Mouse (Mus musculus) heart, embryonic 14.5 days (tissue): ENCODE results near the gene Gm17428. TPM values are rescaled to one million over a fixed set of nuclear protein-coding genes. Genes with fewer than 3 reads are reported as not detected.
"Not testable (repeated sequence)": the region's sequence is repeated elsewhere in the genome, so short reads cannot be mapped to it uniquely, and the experiment has no call there.

ENCODE experiments used
- ATAC-seq: fragments of 200-750 bp; cut with Nextera tagmentation; 2 replicates; pipeline ENCODE4 v1.8.0; 2017; ENCODE audit warnings: low read depth, moderate TSS enrichment; ENCODE audit not compliant: insufficient number of reproducible peaks, insufficient read depth, low FRiP score
- H3K27ac ChIP-seq, 2 experiments: fragments of 200-500 bp in 1 of 2; fragments of 300-500 bp in 1 of 2; sonication (generic) in 1 of 2; replicated peaks in 1 of 2; 2 replicates each; pipeline ENCODE4 v1.5.1; 2012 to 2014; ENCODE audit warnings: low read depth in 2 of 2, low read length in 2 of 2, control low read depth in 1 of 2, mild to moderate bottlenecking in 1 of 2, mixed read lengths in 1 of 2; ENCODE audit not compliant: control insufficient read depth in 1 of 2, insufficient read depth in 1 of 2
- H3K27me3 ChIP-seq: fragments of 300-500 bp; sonication (generic); 2 replicates; pipeline ENCODE4 v1.6.1; 2014; ENCODE audit warnings: mild to moderate bottlenecking, low read length, control low read depth; ENCODE audit not compliant: control insufficient read depth, insufficient read depth
- H3K36me3 ChIP-seq: fragments of 300-500 bp; sonication (generic); 2 replicates; pipeline ENCODE4 v1.6.1; 2014; ENCODE audit warnings: mild to moderate bottlenecking, control low read depth, low read length, mixed read lengths; ENCODE audit not compliant: control insufficient read depth, insufficient read depth
- H3K4me1 ChIP-seq, 2 experiments: fragments of 200-500 bp in 1 of 2; fragments of 300-500 bp in 1 of 2; sonication (generic) in 1 of 2; 2 replicates each; pipeline ENCODE4 v1.6.1; 2012 to 2014; ENCODE audit warnings: low read length in 2 of 2, control low read depth in 1 of 2, mixed read lengths in 1 of 2; ENCODE audit not compliant: control insufficient read depth in 2 of 2, insufficient read depth in 2 of 2
- H3K4me2 ChIP-seq: fragments of 300-500 bp; sonication (generic); 2 replicates; pipeline ENCODE4 v1.6.1; 2014; ENCODE audit warnings: mild to moderate bottlenecking, low read length
- H3K4me3 ChIP-seq, 2 experiments: fragments of 200-500 bp in 1 of 2; fragments of 300-500 bp in 1 of 2; sonication (generic) in 1 of 2; 2 replicates each; pipeline ENCODE4 v1.5.1; 2012 to 2014; ENCODE audit warnings: low read length in 2 of 2, mild to moderate bottlenecking in 2 of 2, control low read depth in 1 of 2, low read depth in 1 of 2, moderate library complexity in 1 of 2; ENCODE audit not compliant: control insufficient read depth in 1 of 2, insufficient read depth in 1 of 2
- H3K9ac ChIP-seq: fragments of 300-500 bp; sonication (generic); 2 replicates; pipeline ENCODE4 v1.6.1; 2014; ENCODE audit warnings: mild to moderate bottlenecking, low read length
- H3K9me3 ChIP-seq: fragments of 300-500 bp; sonication (generic); 2 replicates; pipeline ENCODE4 v1.6.1; 2016; ENCODE audit warnings: low read length, control low read depth; ENCODE audit not compliant: control insufficient read depth
- WGBS: fragments of 180-500 bp; shearing (Covaris S2); extraction: QIAGEN DNeasy Blood & Tissue Kit; methylation state at CpG from one replicate; pipeline ENCODE4 v1.1.7; 2014; 5-methylcytosine and 5-hydroxymethylcytosine counted together
- polyA plus RNA-seq: library from polyadenylated mRNA; unstranded; fragments of >200 nt; fragmentation: Nextera tagmentation; extraction: Ambion mirVana; gene quantifications from 2 replicates; pipeline ENCODE4 v1.2.1, GENCODE M21; 2014

The Gm17428 gene
- polyA plus RNA-seq, 1 experiment from 2014 or later, result not detected

DNA sequence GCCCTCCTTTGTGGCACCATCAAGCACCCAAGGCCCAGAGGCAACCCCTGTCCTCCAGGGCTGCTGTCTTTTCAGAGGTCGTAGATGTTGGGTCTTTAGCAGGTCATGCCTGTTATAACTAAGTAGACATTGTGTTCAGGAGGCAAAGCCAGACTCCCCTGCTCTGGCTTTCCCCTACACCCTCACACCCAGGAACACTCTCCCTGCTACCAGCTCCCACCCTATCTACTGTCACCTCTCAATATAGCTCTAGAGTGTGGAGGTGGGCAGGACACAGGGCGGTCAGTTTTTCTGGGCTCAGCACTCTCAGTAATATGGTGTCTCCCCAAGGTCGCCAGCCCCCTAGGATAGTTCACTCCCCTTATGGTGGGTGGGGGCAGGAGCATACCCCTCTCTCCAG is 8.9 kb upstream of the Gm17428 start:
- peak overlapping the region; percentile 83 for H3K9ac ChIP-seq
- H3K36me3 ChIP-seq, result peaks cover 54% of the 10 kb centered on the region
- H3K27me3 ChIP-seq, result no peaks in the 10 kb centered on the region
- no peak overlapping the region for H3K4me3 ChIP-seq
- ATAC-seq, result peak; percentile 4
- peaks cover 20 to 23% of the 10 kb centered on the region in 2 experiments for H3K4me1 ChIP-seq
- peak overlapping the region; percentile 66 for H3K4me2 ChIP-seq
- no peaks in the 10 kb centered on the region for H3K9me3 ChIP-seq
- WGBS, result 33% methylated on average over 3 of the region's 3 CpGs
- H3K27ac ChIP-seq, result peak overlapping the region; percentile 87 to 92

DNA sequence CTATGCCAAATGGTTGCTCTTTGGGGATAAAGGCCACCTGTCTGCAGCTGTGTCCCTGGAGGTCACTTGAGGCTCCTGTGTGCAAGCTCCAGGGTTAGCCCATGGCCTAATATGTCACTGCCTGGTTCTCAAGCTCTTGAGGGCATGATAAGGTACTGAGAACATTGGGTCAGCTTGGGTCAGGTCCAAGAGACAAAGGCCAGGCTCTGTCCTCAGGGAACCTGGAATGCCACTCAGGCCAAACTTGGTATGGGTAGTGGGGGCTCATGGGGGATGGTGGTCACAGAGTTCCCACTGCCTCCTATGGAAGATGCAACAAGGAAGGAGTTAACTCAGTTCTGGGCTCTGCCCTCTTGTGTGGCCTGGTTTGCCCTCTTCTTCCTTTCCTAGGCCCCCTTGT is 8.4 kb upstream of the Gm17428 start:
- Histone ChIP-seq H3K9ac (peak overlapping the region; percentile 83; the same call in 1 of the 2 replicates), H3K36me3 (peaks cover 55% of the 10 kb centered on the region), H3K4me1 (peaks cover 23% of the 10 kb centered on the region in 2 experiments), H3K4me2 (no peak overlapping the region), H3K4me3 (no peak overlapping the region), H3K27me3 (no peaks in the 10 kb centered on the region), H3K9me3 (no peaks in the 10 kb centered on the region), H3K27ac (peak overlapping the region; percentile 87 to 92)
- peak; percentile 54 for ATAC-seq

DNA sequence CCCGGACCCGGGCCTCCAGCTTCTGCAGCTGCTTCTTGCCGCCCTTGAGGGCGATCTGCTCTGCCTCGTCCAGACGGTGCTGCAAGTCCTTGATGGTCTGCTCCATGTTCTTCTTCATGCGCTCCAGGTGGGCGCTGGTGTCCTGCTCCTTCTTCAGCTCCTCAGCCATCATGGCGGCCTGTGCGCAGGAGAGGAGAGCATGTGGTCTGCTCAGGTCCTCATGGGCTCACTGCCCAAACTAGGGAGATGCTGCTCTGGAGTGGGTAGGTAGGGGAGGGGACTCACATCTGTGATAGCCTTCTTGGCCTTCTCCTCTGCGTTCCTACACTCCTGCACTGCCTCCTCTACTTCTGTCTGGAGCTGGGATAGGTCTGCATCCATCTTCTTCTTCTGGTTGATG is 3.9 kb upstream of the Gm17428 start:
- Histone ChIP-seq H3K36me3 (peaks cover 74% of the 10 kb centered on the region), H3K27ac (peak overlapping the region; percentile 50 to 87), H3K4me1 (peaks cover 8 to 19% of the 10 kb centered on the region in 2 experiments)
- not testable (repeated sequence) for H3K4me2 ChIP-seq, H3K27me3 ChIP-seq, H3K9ac ChIP-seq, ATAC-seq, H3K4me3 ChIP-seq, H3K9me3 ChIP-seq
- 74% methylated on average over 7 of the region's 11 CpGs for WGBS

- Histone ChIP-seq H3K36me3 (peaks cover 87% of the 10 kb centered on the region), H3K4me2 (no peak overlapping the region), H3K4me3 (no peak overlapping the region), H3K27me3 (no peaks in the 10 kb centered on the region), H3K9ac (peak overlapping the region; percentile 58), H3K4me1 (peaks cover 8 to 10% of the 10 kb centered on the region in 2 experiments; a peak in 2 of 4 replicates), H3K27ac (peak overlapping the region; percentile 66 to 77), H3K9me3 (no peaks in the 10 kb centered on the region)
- 64% methylated on average over 6 of the region's 6 CpGs for WGBS
- no peak for ATAC-seq
Measured at GRCm38 (mm10) chr14:54974068-54974791, 2.5 kb upstream of the Gm17428 start.

DNA sequence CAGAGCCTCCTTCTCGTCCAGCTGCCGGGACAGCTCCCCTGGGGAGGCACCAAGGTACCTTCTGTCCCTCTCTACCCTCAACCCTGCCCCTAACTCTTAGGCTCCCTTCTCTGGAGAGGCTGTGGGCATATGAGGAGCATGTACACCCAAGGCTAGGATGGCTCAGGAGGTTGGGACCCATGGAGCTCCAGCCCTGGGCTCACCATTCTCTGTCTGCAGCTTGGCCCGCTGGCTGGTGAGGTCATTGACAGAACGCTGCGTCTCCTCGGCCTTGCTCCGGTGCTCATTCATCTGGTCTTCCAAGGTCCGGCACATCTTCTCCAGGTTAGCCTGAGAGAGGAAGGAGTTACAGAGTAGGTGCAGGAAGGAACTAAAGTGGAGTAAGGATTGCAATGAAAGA is 1.9 kb downstream of the Gm17428 start:
- Histone ChIP-seq H3K27ac (peak overlapping the region; percentile 75 to 82), H3K9me3 (no peaks in the 10 kb centered on the region), H3K4me1 (peaks cover 5 to 7% of the 10 kb centered on the region in 2 experiments; a peak in 2 of 4 replicates), H3K4me2 (peak overlapping the region; percentile 46), H3K9ac (peak overlapping the region; percentile 69), H3K4me3 (peak overlapping the region in 1 of 2 experiments; percentile 6; a peak in 2 of 4 replicates), H3K27me3 (no peaks in the 10 kb centered on the region), H3K36me3 (peaks cover 87% of the 10 kb centered on the region)
- WGBS, result 60% methylated on average over 8 of the region's 8 CpGs
- ATAC-seq, result no peak

GRCm38 (mm10) chr14:54981934-54982333 is 5.2 kb downstream of the Gm17428 start:
- Histone ChIP-seq H3K27me3 (no peaks in the 10 kb centered on the region), H3K9ac (peak overlapping the region; percentile 100), H3K4me3 (peak overlapping the region; percentile 9 to 66; a peak in 2 of 4 replicates), H3K4me2 (peak overlapping the region; percentile 73), H3K36me3 (peaks cover 91% of the 10 kb centered on the region), H3K27ac (peak overlapping the region; percentile 78 to 100), H3K4me1 (peaks cover 5 to 6% of the 10 kb centered on the region in 2 experiments; a peak in 2 of 4 replicates), H3K9me3 (no peaks in the 10 kb centered on the region)
- ATAC-seq, result no peak
- 61% methylated on average over 7 of the region's 7 CpGs for WGBS

DNA sequence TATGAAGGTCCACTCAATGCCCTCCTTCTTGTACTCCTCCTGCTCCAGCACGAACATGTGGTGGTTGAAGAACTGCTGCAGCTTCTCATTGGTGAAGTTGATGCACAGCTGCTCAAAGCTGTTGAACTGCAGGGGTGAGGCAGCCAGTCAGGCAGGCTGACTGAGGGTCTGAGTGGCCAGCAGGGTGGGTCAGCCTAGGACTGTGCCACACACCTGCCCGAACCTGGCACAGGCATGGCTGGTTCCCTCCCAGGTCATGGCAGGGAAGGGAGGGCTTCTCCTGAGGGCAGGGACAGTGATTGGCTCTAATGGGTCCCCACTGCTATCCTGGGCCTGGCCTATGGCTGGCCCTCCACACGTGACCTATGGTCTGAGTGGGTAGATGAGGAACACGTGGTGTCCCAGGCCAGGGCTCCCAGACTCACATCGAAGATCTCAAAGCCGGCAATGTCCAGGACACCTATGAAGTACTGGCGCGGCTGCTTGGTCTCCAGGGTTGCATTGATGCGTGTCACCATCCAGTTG is 11.7 kb downstream of the Gm17428 start:
- WGBS, result 45% methylated on average over 9 of the region's 9 CpGs
- ATAC-seq, result peak; percentile 55

More for the DNA sequence above, 11.7 kb downstream of the Gm17428 start:
- Histone ChIP-seq H3K36me3 (peaks cover 98% of the 10 kb centered on the region), H3K4me2 (peak overlapping the region; percentile 73), H3K4me3 (peak overlapping the region; percentile 62 to 66), H3K9ac (peak overlapping the region; percentile 100), H3K27ac (peak overlapping the region; percentile 99 to 100)
- not testable (repeated sequence) for H3K27me3 ChIP-seq, H3K9me3 ChIP-seq, H3K4me1 ChIP-seq
